Mouse (Mus musculus) stomach, postnatal 0 days (tissue): ENCODE data around the gene Actg2. TPM values are rescaled to one million over a fixed set of nuclear protein-coding genes. Genes with fewer than 3 reads are reported as not detected.
A peak's percentile ranks its signal among the peaks of the same experiment; 100 is the strongest.

ENCODE experiments used
- ATAC-seq: fragments of 200-750 bp; cut with Nextera tagmentation; 2 replicates; pipeline ENCODE4 v1.8.0; 2017; ENCODE audit not compliant: low FRiP score, low TSS enrichment
- DNase-seq: peaks from one replicate; pipeline ENCODE4 v3.0.0-alpha.2; 2016; ENCODE audit warnings: low spot score
- H3K27ac ChIP-seq: fragments of 300-500 bp; sonication (generic); replicated peaks from 2 replicates; pipeline ENCODE4 v1.5.1; 2014; ENCODE audit warnings: mild to moderate bottlenecking, control low read depth
- H3K27me3 ChIP-seq: fragments of 300-500 bp; sonication (generic); 2 replicates; pipeline ENCODE4 v1.6.1; 2014; ENCODE audit warnings: low read length; ENCODE audit not compliant: control insufficient read depth, insufficient read depth
- H3K36me3 ChIP-seq: fragments of 300-500 bp; sonication (generic); 2 replicates; pipeline ENCODE4 v1.6.1; 2014; ENCODE audit warnings: low read length, mixed read lengths; ENCODE audit not compliant: control insufficient read depth, insufficient read depth
- H3K4me1 ChIP-seq: fragments of 300-500 bp; sonication (generic); replicated peaks from 2 replicates; pipeline ENCODE4 v1.6.1; 2014; ENCODE audit warnings: antibody characterized with exemption; ENCODE audit not compliant: control insufficient read depth, insufficient read depth
- H3K4me2 ChIP-seq: fragments of 300-500 bp; sonication (generic); replicated peaks from 2 replicates; pipeline ENCODE4 v1.6.1; 2014; ENCODE audit warnings: low read depth, mild to moderate bottlenecking, control low read depth, moderate library complexity
- H3K4me3 ChIP-seq: fragments of 300-500 bp; sonication (generic); 2 replicates; pipeline ENCODE4 v1.5.1; 2014; ENCODE audit warnings: low read depth, low read length, control low read depth
- H3K9ac ChIP-seq: fragments of 300-500 bp; sonication (generic); 2 replicates; pipeline ENCODE4 v1.6.1; 2014; ENCODE audit warnings: mild to moderate bottlenecking, low read length, control low read depth, mixed read lengths
- H3K9me3 ChIP-seq: fragments of 300-500 bp; sonication (generic); 2 replicates; pipeline ENCODE4 v1.6.1; 2016; ENCODE audit warnings: low read length; ENCODE audit not compliant: control insufficient read depth
- CTCF ChIP-seq: IDR thresholded peaks from 2 replicates; pipeline ENCODE4 v1.5.1; 2016; ENCODE audit warnings: antibody characterized with exemption, low read depth, mild to moderate bottlenecking, moderate library complexity
- EP300 ChIP-seq: optimal IDR thresholded peaks from 2 replicates; pipeline ENCODE3; 2016; ENCODE audit warnings: antibody characterized with exemption
- WGBS: fragments of 180-500 bp; shearing (Covaris S2); extraction: QIAGEN DNeasy Blood & Tissue Kit; methylation state at CpG from one replicate; pipeline ENCODE4 v1.1.7; 2014; 5-methylcytosine and 5-hydroxymethylcytosine counted together
- polyA plus RNA-seq: library from polyadenylated mRNA; unstranded; fragments of >200 nt; fragmentation: Nextera tagmentation; extraction: Ambion mirVana; gene quantifications from 2 replicates; pipeline ENCODE4 v1.2.1, GENCODE M21; 2015

Actg2 gene
- polyA plus RNA-seq, 1 experiment from 2014 or later, result 3,802 TPM

DNA sequence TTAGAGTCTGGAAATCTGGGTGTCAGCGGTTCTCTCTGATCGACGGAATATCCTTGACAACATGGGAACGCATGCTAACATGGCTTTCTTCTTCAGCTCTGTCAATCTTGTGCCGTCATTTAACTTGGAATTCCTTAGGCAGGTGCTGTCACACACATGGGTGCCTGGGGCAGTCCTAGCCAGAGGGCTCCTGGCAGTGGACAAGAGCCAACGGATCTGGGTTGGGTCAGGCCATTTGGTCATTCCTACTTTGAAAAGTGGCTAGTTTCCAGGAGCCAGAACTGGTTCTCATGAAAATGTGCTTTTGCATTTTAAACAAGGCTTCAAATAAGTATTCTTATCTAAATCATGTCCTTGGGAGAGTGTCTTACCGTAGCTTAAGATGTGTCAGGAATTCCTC, 64.3 kb downstream of the Actg2 start:
- DNase-seq (no peak), ATAC-seq (no peak)
- no peak overlapping the region for H3K9ac ChIP-seq
- 85% methylated on average over 7 of the region's 7 CpGs for WGBS
- no peaks in the 10 kb centered on the region; the same call in 1 of the 2 replicates for H3K36me3 ChIP-seq
- no peaks in the 10 kb centered on the region for H3K4me1 ChIP-seq
- no peaks in the 10 kb centered on the region for H3K27me3 ChIP-seq
- H3K27ac ChIP-seq, result no peak overlapping the region
- no peak overlapping the region for H3K4me3 ChIP-seq
- H3K4me2 ChIP-seq, result no peak overlapping the region
- H3K9me3 ChIP-seq, result no peaks in the 10 kb centered on the region
- TF ChIP-seq CTCF (no peak), EP300 (no peak)

DNA sequence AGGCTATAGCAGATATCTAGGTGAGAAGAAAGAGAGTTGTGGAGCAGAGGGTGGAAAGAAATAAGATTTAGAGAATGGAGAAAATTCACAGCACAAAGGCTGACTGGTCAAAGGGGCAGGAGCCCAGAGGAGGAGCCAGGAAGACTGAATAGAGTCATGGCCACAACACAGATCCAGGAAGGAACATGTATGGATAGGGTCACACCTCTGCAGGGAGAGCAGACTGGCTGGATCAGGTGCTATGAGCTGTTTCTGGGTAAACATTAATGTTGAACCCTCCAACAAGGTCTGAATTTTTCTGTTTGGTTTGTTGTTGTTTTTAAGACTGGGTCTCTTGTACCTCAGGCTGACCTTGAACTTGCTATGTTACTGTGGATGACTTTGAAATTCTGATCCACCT, 72.1 kb downstream of the Actg2 start:
- Histone ChIP-seq H3K9ac (no peak overlapping the region), H3K27me3 (no peaks in the 10 kb centered on the region), H3K4me3 (no peak overlapping the region), H3K9me3 (no peaks in the 10 kb centered on the region), H3K36me3 (no peaks in the 10 kb centered on the region), H3K27ac (no peak overlapping the region), H3K4me1 (0 out of 2 replicates have a peak, but pooled peaks cover 3% of the 10 kb centered on the region), H3K4me2 (no peak overlapping the region)
- DNase-seq (no peak), ATAC-seq (peak; percentile 87)
- TF ChIP-seq CTCF (no peak), EP300 (no peak)

Other genes with a start within 250 kb of the Actg2 start
- 21.1 and 23.0 TPM in 2 replicates for gene Mthfd2, start 210.4 kb downstream of the Actg2 start, polyA plus RNA-seq
- gene Mob1a, start 210.2 kb downstream of the Actg2 start, polyA plus RNA-seq, result 31.0 and 32.5 TPM in 2 replicates
- 156 and 162 TPM in 2 replicates for gene Bola3, start 187.1 kb downstream of the Actg2 start, polyA plus RNA-seq
- gene Tet3, start 77.2 kb downstream of the Actg2 start, polyA plus RNA-seq, result 21.4 and 22.7 TPM in 2 replicates
- gene Dguok, start 29.3 kb downstream of the Actg2 start, polyA plus RNA-seq, result 44.2 and 45.8 TPM in 2 replicates
- 26.4 and 26.9 TPM in 2 replicates for gene Stambp, start 36.5 kb upstream of the Actg2 start, polyA plus RNA-seq
- 0.11 and 0.15 TPM in 2 replicates for gene Clec4f, start 119.9 kb upstream of the Actg2 start, polyA plus RNA-seq
- gene Cd207, start 141.6 kb upstream of the Actg2 start, polyA plus RNA-seq, result not detected in 2 replicates
- 0.07 TPM in 1 of 2 replicates, not detected in the other for gene Vax2, start 175.0 kb upstream of the Actg2 start, polyA plus RNA-seq
- 0.08 and 0.30 TPM in 2 replicates for gene Atp6v1b1, start 206.7 kb upstream of the Actg2 start, polyA plus RNA-seq
- not detected in 2 replicates for gene Ankrd53, start 226.4 kb upstream of the Actg2 start, polyA plus RNA-seq
- 71.7 and 74.7 TPM in 2 replicates for gene Tex261, start 239.5 kb upstream of the Actg2 start, polyA plus RNA-seq